Mouse (Mus musculus): Measurements from ENCODE around the gene Ccl27b.
"Not testable (repeated sequence)": the region's sequence is repeated elsewhere in the genome, so short reads cannot be mapped to it uniquely, and the experiment has no call there.

GRCm38 (mm10) chr4:42629419-42629818 is 25.6 kb upstream of the Ccl27b start, which contains the start of gene Gm2564:
- not testable (repeated sequence) for TF ChIP-seq CTCF, EP300 (IDR thresholded peaks at IDR 0.05)
